Mouse (Mus musculus) urinary bladder, postnatal 14 days (tissue): Measurements from ENCODE around the gene Gm21778.
"Not testable (repeated sequence)": the region's sequence is repeated elsewhere in the genome, so short reads cannot be mapped to it uniquely, and the experiment has no call there.

Source experiments
- DNase-seq: peaks from one replicate; pipeline ENCODE4 v3.0.0; 2021; ENCODE audit warnings: low spot score

Gm21778 gene

GRCm38 (mm10) chrY:5942160-5942559, at the start of gene Gm21778:
TSS of gene Gm21778 (plus strand) at chrY:5942460.
- not testable (repeated sequence) for DNase-seq
